Mouse (Mus musculus) hindbrain, embryonic 15.5 days (tissue): ENCODE measurements around the gene Rpl6. TPM values are rescaled to one million over a fixed set of nuclear protein-coding genes. Genes with fewer than 3 reads are reported as not detected.
"Not testable (repeated sequence)": the region's sequence is repeated elsewhere in the genome, so short reads cannot be mapped to it uniquely, and the experiment has no call there.

Experiments used
- ATAC-seq: fragments of 200-750 bp; cut with Nextera tagmentation; 2 replicates; pipeline ENCODE4 v1.8.0; 2017; ENCODE audit warnings: low read depth, moderate number of reproducible peaks, moderate TSS enrichment; ENCODE audit not compliant: low FRiP score
- H3K27ac ChIP-seq: fragments of 300-500 bp; sonication (generic); replicated peaks from 2 replicates; pipeline ENCODE4 v1.5.1; 2015; ENCODE audit warnings: mild to moderate bottlenecking, inconsistent platforms
- H3K27me3 ChIP-seq: fragments of 300-500 bp; sonication (generic); 2 replicates; pipeline ENCODE4 v1.6.1; 2015; ENCODE audit warnings: control low read depth, inconsistent platforms
- H3K36me3 ChIP-seq: fragments of 300-500 bp; sonication (generic); 2 replicates; pipeline ENCODE4 v1.6.1; 2015; ENCODE audit warnings: control low read depth, inconsistent platforms
- H3K4me1 ChIP-seq: fragments of 300-500 bp; sonication (generic); replicated peaks from 2 replicates; pipeline ENCODE4 v1.6.1; 2015; ENCODE audit warnings: control low read depth, inconsistent platforms
- H3K4me2 ChIP-seq: fragments of 300-500 bp; sonication (generic); 2 replicates; pipeline ENCODE4 v1.6.1; 2015; ENCODE audit warnings: moderate library complexity, mild to moderate bottlenecking, inconsistent platforms
- H3K4me3 ChIP-seq: fragments of 300-500 bp; sonication (generic); 2 replicates; pipeline ENCODE4 v1.5.1; 2015; ENCODE audit warnings: mild to moderate bottlenecking, inconsistent platforms
- H3K9ac ChIP-seq: fragments of 300-500 bp; sonication (generic); 2 replicates; pipeline ENCODE4 v1.6.1; 2015; ENCODE audit warnings: inconsistent platforms
- H3K9me3 ChIP-seq: fragments of 300-500 bp; sonication (generic); 2 replicates; pipeline ENCODE4 v1.6.1; 2016; ENCODE audit warnings: control low read depth, inconsistent platforms
- WGBS: fragments of 180-500 bp; shearing (Covaris S2); methylation state at CpG from one replicate; pipeline ENCODE4 v1.1.7; 2015; 5-methylcytosine and 5-hydroxymethylcytosine counted together
- polyA plus RNA-seq: library from polyadenylated mRNA; unstranded; fragments of >200 nt; fragmentation: Nextera tagmentation; extraction: Ambion mirVana; gene quantifications from 2 replicates; pipeline ENCODE4 v1.2.1, GENCODE M21; 2015

Gene Rpl6
- polyA plus RNA-seq, 1 experiment from 2014 or later: 342 TPM

GRCm38 (mm10) chr5:121201739-121202138 is 2.5 kb upstream of the Rpl6 start:
- Histone ChIP-seq H3K27me3 (0 out of 2 replicates have a peak, but pooled peaks cover 3% of the 10 kb centered on the region), H3K4me1 (peaks cover 25% of the 10 kb centered on the region), H3K4me2 (no peak overlapping the region), H3K9me3 (no peaks in the 10 kb centered on the region), H3K27ac (no peak overlapping the region), H3K4me3 (no peak overlapping the region), H3K36me3 (peaks cover 11% of the 10 kb centered on the region), H3K9ac (no peak overlapping the region)
- no peak for ATAC-seq
- WGBS: 50% methylated on average over 3 of the region's 3 CpGs

DNA sequence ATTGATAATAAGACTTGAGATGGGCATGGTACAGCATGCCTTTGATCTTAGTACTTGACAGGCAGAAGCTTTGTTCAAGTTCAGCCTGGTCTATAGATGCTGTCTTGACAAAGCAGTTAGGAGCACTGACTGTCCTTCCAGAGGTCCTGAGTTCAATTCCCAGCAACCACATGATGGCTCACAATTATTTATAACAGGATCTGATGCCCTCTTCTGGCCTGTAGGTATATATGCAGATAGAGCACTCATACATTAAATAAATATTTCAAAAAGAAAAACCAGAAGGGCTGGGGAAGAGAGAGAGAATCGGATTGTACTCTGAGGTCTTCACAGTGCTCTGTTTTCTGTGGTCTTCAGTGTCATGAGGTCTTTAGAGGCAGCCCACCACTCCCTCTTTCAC is 1.8 kb upstream of the Rpl6 start:
- no peak overlapping the region for H3K4me2 ChIP-seq
- no peak overlapping the region for H3K4me3 ChIP-seq
- no peak overlapping the region for H3K27ac ChIP-seq
- H3K4me1 ChIP-seq: peaks cover 28% of the 10 kb centered on the region
- no peak overlapping the region for H3K9ac ChIP-seq
- WGBS: 75% methylated on average over 1 of the region's 1 CpGs
- ATAC-seq: no peak
- peaks cover 18% of the 10 kb centered on the region for H3K36me3 ChIP-seq
- no peaks in the 10 kb centered on the region for H3K9me3 ChIP-seq
- 0 out of 2 replicates have a peak, but pooled peaks cover 3% of the 10 kb centered on the region for H3K27me3 ChIP-seq

- H3K36me3 ChIP-seq: peaks cover 48% of the 10 kb centered on the region
- peak overlapping the region; percentile 75; the same call in 1 of the 2 replicates for H3K4me3 ChIP-seq
- peaks cover 28% of the 10 kb centered on the region for H3K4me1 ChIP-seq
- H3K4me2 ChIP-seq: peak overlapping the region; percentile 87
- ATAC-seq, H3K9me3 ChIP-seq, H3K27me3 ChIP-seq, H3K27ac ChIP-seq: not testable (repeated sequence)
- H3K9ac ChIP-seq: peak overlapping the region; percentile 22; the same call in 1 of the 2 replicates
- 78% methylated on average over 8 of the region's 10 CpGs for WGBS
Measured at GRCm38 (mm10) chr5:121205537-121206130, 1.4 kb downstream of the Rpl6 start.

DNA sequence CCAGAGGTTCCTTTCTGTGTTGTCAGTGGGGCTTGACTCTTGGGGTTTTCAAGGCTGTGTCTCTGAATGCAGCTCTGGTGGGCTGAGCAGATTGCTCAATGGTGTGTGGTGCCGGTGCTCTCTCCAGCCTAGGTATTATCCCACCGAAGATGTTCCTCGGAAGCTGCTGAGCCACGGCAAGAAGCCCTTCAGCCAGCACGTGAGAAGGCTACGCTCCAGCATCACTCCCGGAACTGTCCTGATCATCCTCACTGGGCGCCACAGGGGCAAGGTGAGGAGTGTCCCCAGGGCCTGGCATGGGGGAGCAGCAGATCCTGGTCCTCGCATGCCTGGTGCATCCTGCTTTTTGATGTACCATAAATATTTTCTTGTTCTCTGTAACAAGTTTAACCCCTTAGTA is 2.3 kb downstream of the Rpl6 start:
- H3K4me2 ChIP-seq: no peak overlapping the region
- peaks cover 57% of the 10 kb centered on the region for H3K36me3 ChIP-seq
- H3K27ac ChIP-seq: no peak overlapping the region
- no peak for ATAC-seq
- 85% methylated on average over 9 of the region's 9 CpGs for WGBS
- H3K9ac ChIP-seq: no peak overlapping the region
- H3K9me3 ChIP-seq: no peaks in the 10 kb centered on the region
- H3K4me3 ChIP-seq: no peak overlapping the region
- H3K27me3 ChIP-seq: no peaks in the 10 kb centered on the region
- H3K4me1 ChIP-seq: peaks cover 28% of the 10 kb centered on the region

DNA sequence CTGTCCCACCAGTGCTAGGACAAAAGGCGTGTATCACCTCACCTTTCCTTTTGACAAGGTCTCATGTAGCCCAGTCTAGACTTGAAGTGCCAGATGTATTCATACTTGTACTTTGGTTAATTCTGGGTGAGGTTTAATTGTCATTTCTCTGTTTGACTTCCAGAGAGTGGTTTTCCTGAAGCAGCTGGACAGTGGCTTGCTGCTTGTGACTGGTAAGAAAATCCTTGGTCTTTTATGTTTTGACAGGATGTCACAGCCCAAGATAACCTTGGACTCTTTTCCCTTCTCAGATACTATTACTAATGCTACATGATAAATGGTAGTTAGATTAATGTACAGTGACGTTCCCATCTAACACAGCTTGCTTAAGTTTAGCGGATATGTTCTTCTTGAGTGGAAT is 2.7 kb downstream of the Rpl6 start:
- H3K4me2 ChIP-seq: no peak overlapping the region
- H3K27ac ChIP-seq: no peak overlapping the region
- no peak overlapping the region for H3K4me3 ChIP-seq
- ATAC-seq: no peak
- peaks cover 62% of the 10 kb centered on the region for H3K36me3 ChIP-seq
- H3K9me3 ChIP-seq: no peaks in the 10 kb centered on the region
- H3K4me1 ChIP-seq: peaks cover 28% of the 10 kb centered on the region
- 90% methylated on average over 3 of the region's 3 CpGs for WGBS
- H3K27me3 ChIP-seq: no peaks in the 10 kb centered on the region
- H3K9ac ChIP-seq: no peak overlapping the region

DNA sequence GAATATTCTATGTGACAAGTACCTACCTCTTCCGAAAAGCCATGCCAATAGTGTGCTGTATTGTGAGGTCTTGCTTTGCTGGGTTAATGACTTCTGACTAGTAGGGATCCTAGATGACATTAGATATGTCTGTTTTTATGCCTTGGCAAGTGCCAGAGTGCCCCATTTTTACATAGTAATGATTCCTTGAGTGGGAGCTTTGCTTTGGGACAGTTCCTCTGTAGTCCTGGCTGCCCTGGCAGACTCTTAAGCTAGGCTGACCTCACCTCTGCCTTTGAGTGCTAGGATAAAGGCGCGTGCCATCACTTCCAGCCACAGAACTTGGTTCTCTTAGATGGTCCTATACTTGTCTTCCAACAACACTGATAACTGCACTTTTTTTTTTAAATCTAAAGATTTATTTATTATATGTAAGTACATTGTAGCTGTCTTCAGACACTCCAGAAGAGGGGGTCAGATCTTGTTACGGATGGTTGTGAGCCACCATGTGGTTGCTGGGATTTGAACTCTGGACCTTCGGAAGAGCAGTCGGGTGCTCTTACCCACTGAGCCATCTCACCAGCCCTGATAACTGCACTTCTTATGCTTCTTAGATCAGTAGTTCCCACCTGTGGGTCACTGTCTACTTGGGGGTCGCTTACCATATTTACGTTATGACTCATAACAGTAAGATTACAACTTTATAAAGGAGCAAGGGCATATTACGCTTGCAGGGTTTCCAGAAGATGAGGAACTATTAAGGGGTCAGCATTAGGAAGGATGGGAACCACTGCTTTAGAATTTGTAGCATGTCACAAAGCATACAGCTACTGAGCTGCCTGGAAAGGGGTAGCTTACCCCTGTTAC is 5.7 kb downstream of the Rpl6 start:
- peaks cover 67% of the 10 kb centered on the region for H3K36me3 ChIP-seq
- H3K9me3 ChIP-seq: no peaks in the 10 kb centered on the region
- H3K9ac ChIP-seq: no peak overlapping the region
- H3K27ac ChIP-seq: no peak overlapping the region
- peaks cover 21% of the 10 kb centered on the region for H3K4me1 ChIP-seq
- no peak for ATAC-seq
- no peak overlapping the region for H3K4me3 ChIP-seq
- 92% methylated on average over 9 of the region's 9 CpGs for whole genome bisulfite sequencing
- H3K27me3 ChIP-seq: no peaks in the 10 kb centered on the region
- H3K4me2 ChIP-seq: no peak overlapping the region

- no peak overlapping the region for H3K27ac ChIP-seq
- no peak overlapping the region for H3K4me2 ChIP-seq
- H3K36me3 ChIP-seq: peaks cover 67% of the 10 kb centered on the region
- no peak for ATAC-seq
- no peaks in the 10 kb centered on the region for H3K27me3 ChIP-seq
- H3K4me1 ChIP-seq: peaks cover 15% of the 10 kb centered on the region
- H3K9ac ChIP-seq: no peak overlapping the region
- H3K9me3 ChIP-seq: no peaks in the 10 kb centered on the region
- 94% methylated on average over 1 of the region's 1 CpGs for WGBS
- no peak overlapping the region for H3K4me3 ChIP-seq
Measured at GRCm38 (mm10) chr5:121210601-121210924, 6.3 kb downstream of the Rpl6 start.

DNA sequence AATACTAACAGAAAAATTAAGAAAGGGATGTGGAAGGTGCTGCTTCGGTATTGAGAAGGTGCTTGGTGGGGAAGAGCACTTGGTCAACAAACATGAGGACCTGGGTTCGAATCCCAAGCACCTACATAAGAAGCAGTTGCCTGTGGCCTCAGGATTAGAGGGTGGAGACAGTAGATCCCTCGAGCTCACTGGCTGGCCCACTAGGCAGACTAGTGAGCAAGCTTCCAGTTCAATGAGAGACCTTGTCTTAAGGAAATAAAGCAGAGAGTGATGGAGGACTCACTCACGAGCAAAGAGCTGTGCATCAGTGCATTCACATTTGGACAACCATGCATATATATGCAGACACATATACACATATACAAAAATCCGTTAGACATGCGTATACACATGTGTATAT is 7.8 kb downstream of the Rpl6 start:
- Histone ChIP-seq H3K36me3 (peaks cover 52% of the 10 kb centered on the region), H3K9me3 (no peaks in the 10 kb centered on the region), H3K4me2 (no peak overlapping the region), H3K9ac (no peak overlapping the region), H3K27ac (no peak overlapping the region), H3K4me3 (no peak overlapping the region), H3K4me1 (no peaks in the 10 kb centered on the region), H3K27me3 (no peaks in the 10 kb centered on the region)
- ATAC-seq: no peak
- 93% methylated on average over 6 of the region's 6 CpGs for WGBS

GRCm38 (mm10) chr5:121214707-121215106 is 10.4 kb downstream of the Rpl6 start:
- no peak for ATAC-seq
- no peaks in the 10 kb centered on the region for H3K27me3 ChIP-seq
- H3K4me1 ChIP-seq: no peaks in the 10 kb centered on the region
- H3K4me2 ChIP-seq: no peak overlapping the region
- no peak overlapping the region for H3K9ac ChIP-seq
- H3K27ac ChIP-seq: no peak overlapping the region
- no peaks in the 10 kb centered on the region for H3K9me3 ChIP-seq
- WGBS: 59% methylated on average over 7 of the region's 7 CpGs
- H3K4me3 ChIP-seq: no peak overlapping the region
- H3K36me3 ChIP-seq: peaks cover 26% of the 10 kb centered on the region

DNA sequence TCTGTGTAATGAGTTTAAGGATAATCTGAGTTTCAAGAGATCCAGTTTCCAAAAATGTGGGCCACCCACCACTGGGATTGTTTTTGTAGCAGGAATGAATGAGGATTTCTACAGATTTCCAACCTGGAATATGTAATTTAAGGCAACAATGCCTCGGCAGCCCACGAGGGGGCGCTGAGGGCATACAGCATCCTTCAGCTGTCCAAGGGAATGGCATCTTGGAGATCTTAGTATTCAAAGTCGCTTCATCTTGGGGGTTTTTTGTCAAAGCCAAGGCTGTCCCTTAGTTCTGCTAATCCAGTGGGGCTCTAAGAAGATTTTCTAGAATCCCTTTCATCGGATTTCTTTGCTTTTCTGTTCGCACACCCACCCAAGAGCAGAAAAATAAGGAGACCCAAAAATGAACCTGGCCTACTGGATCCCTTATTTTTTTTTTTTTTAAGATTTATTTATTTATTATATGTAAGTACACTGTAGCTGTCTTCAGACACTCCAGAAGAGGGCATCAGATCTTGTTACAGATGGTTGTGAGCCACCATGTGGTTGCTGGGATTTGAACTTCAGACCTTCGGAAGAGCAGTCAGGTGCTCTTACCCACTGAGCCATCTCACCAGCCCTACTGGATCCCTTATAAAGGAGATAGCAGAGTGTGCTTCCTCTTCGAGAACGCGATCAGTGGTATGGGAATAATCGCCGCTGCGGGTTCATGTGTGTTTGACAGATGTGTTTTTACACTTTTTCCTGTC is 11.3 kb downstream of the Rpl6 start:
- Histone ChIP-seq H3K9me3 (no peaks in the 10 kb centered on the region), H3K27ac (no peak overlapping the region), H3K4me2 (no peak overlapping the region), H3K4me3 (no peak overlapping the region), H3K9ac (no peak overlapping the region), H3K27me3 (no peaks in the 10 kb centered on the region), H3K36me3 (peaks cover 19% of the 10 kb centered on the region), H3K4me1 (no peaks in the 10 kb centered on the region)
- WGBS: 48% methylated on average over 13 of the region's 13 CpGs
- no peak for ATAC-seq

DNA sequence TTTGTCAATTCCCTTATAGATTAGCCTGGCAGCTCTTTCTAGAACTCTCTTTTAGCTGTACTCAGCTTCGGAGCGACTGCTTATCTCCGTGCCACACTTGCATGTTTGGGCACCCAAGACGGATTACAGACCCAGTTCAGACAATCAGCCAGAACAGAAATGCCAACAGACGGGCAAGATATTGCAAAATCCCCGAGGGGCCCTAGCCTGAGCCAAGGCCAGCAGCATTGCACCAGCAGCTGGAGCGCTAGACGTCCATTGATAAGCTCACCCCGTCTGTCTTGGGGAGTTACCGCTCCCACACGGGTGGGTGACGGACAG is 11.8 kb downstream of the Rpl6 start:
- Histone ChIP-seq H3K4me3 (no peak overlapping the region), H3K36me3 (peaks cover 14% of the 10 kb centered on the region), H3K27ac (no peak overlapping the region), H3K4me2 (no peak overlapping the region), H3K9ac (no peak overlapping the region), H3K9me3 (no peaks in the 10 kb centered on the region), H3K27me3 (no peaks in the 10 kb centered on the region), H3K4me1 (no peaks in the 10 kb centered on the region)
- no peak for ATAC-seq
- 73% methylated on average over 12 of the region's 12 CpGs for WGBS

- not testable (repeated sequence) for ATAC-seq, H3K4me1 ChIP-seq, H3K4me3 ChIP-seq, H3K4me2 ChIP-seq, H3K27me3 ChIP-seq, H3K9ac ChIP-seq, H3K36me3 ChIP-seq, H3K9me3 ChIP-seq, H3K27ac ChIP-seq
- WGBS: 90% methylated on average over 9 of the region's 9 CpGs
Measured at GRCm38 (mm10) chr5:121216584-121217312, 12.5 kb downstream of the Rpl6 start.
